Mouse (Mus musculus) embryonic fibroblast, embryonic 13.5 days (primary cell): ENCODE measurements around the gene Prkcd. TPM values are rescaled to one million over a fixed set of nuclear protein-coding genes. Genes with fewer than 3 reads are reported as not detected.

Experiments used
- H3K27ac ChIP-seq: 2 replicates; pipeline ENCODE4 v1.5.1; 2012; ENCODE audit warnings: low read length, control low read depth, inconsistent platforms; ENCODE audit not compliant: insufficient read depth
- H3K4me1 ChIP-seq: 2 replicates; pipeline ENCODE4 v1.6.1; 2011; ENCODE audit warnings: low read length; ENCODE audit not compliant: control insufficient read depth, insufficient read depth
- H3K4me3 ChIP-seq: 2 replicates; pipeline ENCODE4 v1.5.1; 2011; ENCODE audit warnings: mild to moderate bottlenecking, control low read depth, low read length; ENCODE audit not compliant: insufficient read depth
- CTCF ChIP-seq: IDR thresholded peaks from 2 replicates; pipeline ENCODE4 v1.5.1; 2011; ENCODE audit warnings: mild to moderate bottlenecking, control low read depth, low read length, moderate library complexity, borderline replicate concordance; ENCODE audit not compliant: insufficient read depth
- POLR2A ChIP-seq: IDR thresholded peaks from 2 replicates; pipeline ENCODE4 v1.6.1; 2011; ENCODE audit warnings: low read depth, mild to moderate bottlenecking, control low read depth, low read length, moderate library complexity
- polyA plus RNA-seq: library from polyadenylated mRNA; stranded (reverse); fragments of >200 nt; gene quantifications from 2 replicates; pipeline ENCODE4 v1.2.4, GENCODE M21; 2011; ENCODE audit warnings: low read depth; ENCODE audit not compliant: missing spikeins, insufficient read length

The Prkcd gene
- polyA plus RNA-seq, 1 experiment, result 56.9 TPM

- TF ChIP-seq POLR2A (no peak; the same call in 1 of the 2 replicates), CTCF (no peak)
- Histone ChIP-seq H3K27ac (no peak overlapping the region), H3K4me3 (peak overlapping the region; percentile 62), H3K4me1 (peaks cover 16% of the 10 kb centered on the region)
Measured at GRCm38 (mm10) chr14:30550232-30551070, 75.6 kb downstream of the Prkcd start.

GRCm38 (mm10) chr14:30549777-30550149 lies 76.2 kb downstream of the Prkcd start:
- TF ChIP-seq POLR2A (no peak), CTCF (no peak)

GRCm38 (mm10) chr14:30548965-30549776 lies 76.8 kb downstream of the Prkcd start:
- TF ChIP-seq CTCF (no peak), POLR2A (peak; percentile 100)
- Histone ChIP-seq H3K4me3 (peak overlapping the region; percentile 62), H3K4me1 (peaks cover 16% of the 10 kb centered on the region)

More at GRCm38 (mm10) chr14:30549777-30550149, 76.2 kb downstream of the Prkcd start:
- H3K4me1 ChIP-seq, result peaks cover 16% of the 10 kb centered on the region
- H3K27ac ChIP-seq, result peak overlapping the region; percentile 37; the same call in 1 of the 2 replicates
- H3K4me3 ChIP-seq, result peak overlapping the region; percentile 62

GRCm38 (mm10) chr14:30548131-30548720 lies 77.8 kb downstream of the Prkcd start, which contains the start of gene Tkt:
TSS of gene Tkt (plus strand) at chr14:30548359.
- Histone ChIP-seq H3K4me1 (peaks cover 16% of the 10 kb centered on the region), H3K4me3 (peak within 1 kb of the TSS; percentile 62), H3K27ac (peak within 1 kb of the TSS; percentile 69)
- no peak for TF ChIP-seq CTCF
- peak; percentile 44 for TF ChIP-seq POLR2A

More at GRCm38 (mm10) chr14:30548965-30549776, 76.8 kb downstream of the Prkcd start:
- H3K27ac ChIP-seq, result peak overlapping the region; percentile 69

Other genes starting within 250 kb of the Prkcd start
- 22.5 and 26.0 TPM in 2 replicates for gene Dcp1a, start 146.7 kb downstream of the Prkcd start, polyA plus RNA-seq
- not detected in 2 replicates for gene Cacna1d, start 134.8 kb downstream of the Prkcd start, polyA plus RNA-seq
- gene Tkt, start 77.9 kb downstream of the Prkcd start, polyA plus RNA-seq, result 288 and 417 TPM in 2 replicates
- gene Rft1, start 28.1 kb upstream of the Prkcd start, polyA plus RNA-seq, result 18.2 and 20.4 TPM in 2 replicates
- gene Sfmbt1, start 88.6 kb upstream of the Prkcd start, polyA plus RNA-seq, result 8.2 and 9.6 TPM in 2 replicates
- 17.4 and 24.8 TPM in 2 replicates for gene Tmem110, start 199.4 kb upstream of the Prkcd start, polyA plus RNA-seq